Mouse (Mus musculus) brain, embryonic 18.5 days (tissue): ENCODE results near the gene Krtap12-1.
"Not testable (repeated sequence)": the region's sequence is repeated elsewhere in the genome, so short reads cannot be mapped to it uniquely, and the experiment has no call there.

Experiments used
- DNase-seq: peaks from one replicate; pipeline ENCODE4 v3.0.0-alpha.2; 2012; ENCODE audit warnings: low read depth, low spot score

The Krtap12-1 gene

GRCm38 (mm10) chr10:77720299-77720698, at the start of gene Krtap12-1:
TSS of gene Krtap12-1 (plus strand) at chr10:77720599.
- DNase-seq = not testable (repeated sequence)

- DNase-seq = no peak
Observed at GRCm38 (mm10) chr10:77670710-77671109, 49.7 kb upstream of the Krtap12-1 start.

- DNase-seq = no peak
Observed at GRCm38 (mm10) chr10:77671519-77671918, 48.9 kb upstream of the Krtap12-1 start.

- DNase-seq = no peak
Observed at GRCm38 (mm10) chr10:77673765-77674164, 46.6 kb upstream of the Krtap12-1 start.

GRCm38 (mm10) chr10:77677562-77677961, 42.8 kb upstream of the Krtap12-1 start:
- DNase-seq = no peak

- no peak for DNase-seq
Observed at GRCm38 (mm10) chr10:77682994-77683393, 37.4 kb upstream of the Krtap12-1 start.

- DNase-seq = no peak
Observed at GRCm38 (mm10) chr10:77684181-77684580, 36.2 kb upstream of the Krtap12-1 start.

- DNase-seq = no peak
Observed at GRCm38 (mm10) chr10:77685895-77686664, 34.3 kb upstream of the Krtap12-1 start, which contains the start of gene Tspear. TSS of gene Tspear (plus strand) at chr10:77686569.

GRCm38 (mm10) chr10:77687021-77687420, 33.4 kb upstream of the Krtap12-1 start:
- no peak for DNase-seq

- not testable (repeated sequence) for DNase-seq
Observed at GRCm38 (mm10) chr10:77690356-77690807, 30.0 kb upstream of the Krtap12-1 start, which contains the start of gene Gm19402. TSS of gene Gm19402 (minus strand) at chr10:77690757.

GRCm38 (mm10) chr10:77697133-77697532, 23.3 kb upstream of the Krtap12-1 start, which contains the start of gene Gm9508:
TSS of gene Gm9508 (minus strand) at chr10:77697233.
- no peak for DNase-seq

- DNase-seq = no peak
Observed at GRCm38 (mm10) chr10:77706326-77706725, 14.1 kb upstream of the Krtap12-1 start, which contains the start of gene Gm10272. TSS of gene Gm10272 (plus strand) at chr10:77706626.

GRCm38 (mm10) chr10:77709831-77710230, 10.6 kb upstream of the Krtap12-1 start:
- DNase-seq = no peak

GRCm38 (mm10) chr10:77711157-77711556, 9.2 kb upstream of the Krtap12-1 start, which contains the start of gene Gm10024:
TSS of gene Gm10024 (plus strand) at chr10:77711457.
- DNase-seq = not testable (repeated sequence)

GRCm38 (mm10) chr10:77713734-77714133, 6.7 kb upstream of the Krtap12-1 start:
- DNase-seq = no peak

GRCm38 (mm10) chr10:77715507-77715906, 4.9 kb upstream of the Krtap12-1 start, which contains the start of gene Gm10142:
TSS of gene Gm10142 (plus strand) at chr10:77715807.
- DNase-seq = no peak

- no peak for DNase-seq
Observed at GRCm38 (mm10) chr10:77724855-77725254, 4.5 kb downstream of the Krtap12-1 start.

- no peak for DNase-seq
Observed at GRCm38 (mm10) chr10:77726186-77726585, 5.8 kb downstream of the Krtap12-1 start, which contains the start of gene Gm10100. TSS of gene Gm10100 (plus strand) at chr10:77726486.

- no peak for DNase-seq
Observed at GRCm38 (mm10) chr10:77728280-77728679, 7.9 kb downstream of the Krtap12-1 start.

- no peak for DNase-seq
Observed at GRCm38 (mm10) chr10:77729241-77729640, 8.8 kb downstream of the Krtap12-1 start.

GRCm38 (mm10) chr10:77735928-77736327, 15.5 kb downstream of the Krtap12-1 start:
- DNase-seq = no peak

- DNase-seq = no peak
Observed at GRCm38 (mm10) chr10:77738929-77739328, 18.5 kb downstream of the Krtap12-1 start.
